Mouse (Mus musculus) heart, embryonic 11.5 days (tissue): ENCODE results near the gene Elmod1. TPM values are rescaled to one million over a fixed set of nuclear protein-coding genes. Genes with fewer than 3 reads are reported as not detected.

Experiments used
- ATAC-seq: fragments of 200-750 bp; cut with Nextera tagmentation; replicated peaks from 2 replicates; pipeline ENCODE4 v1.8.0; 2017; ENCODE audit warnings: moderate library complexity; ENCODE audit not compliant: insufficient number of reproducible peaks, low FRiP score, low TSS enrichment
- H3K27ac ChIP-seq: fragments of 300-500 bp; sonication (generic); 2 replicates; pipeline ENCODE4 v1.5.1; 2014; ENCODE audit warnings: mild to moderate bottlenecking, low read depth, low read length
- H3K27me3 ChIP-seq: fragments of 300-500 bp; sonication (generic); 2 replicates; pipeline ENCODE4 v1.6.1; 2014; ENCODE audit warnings: mild to moderate bottlenecking, low read length, mixed read lengths; ENCODE audit not compliant: control insufficient read depth, insufficient read depth
- H3K36me3 ChIP-seq: fragments of 300-500 bp; sonication (generic); 2 replicates; pipeline ENCODE4 v1.6.1; 2014; ENCODE audit warnings: mild to moderate bottlenecking, low read length, moderate library complexity, mixed read lengths; ENCODE audit not compliant: control insufficient read depth, insufficient read depth
- H3K4me1 ChIP-seq: fragments of 300-500 bp; sonication (generic); 2 replicates; pipeline ENCODE4 v1.6.1; 2014; ENCODE audit warnings: low read length; ENCODE audit not compliant: control insufficient read depth, insufficient read depth
- H3K4me2 ChIP-seq: fragments of 300-500 bp; sonication (generic); 2 replicates; pipeline ENCODE4 v1.6.1; 2014; ENCODE audit warnings: mild to moderate bottlenecking, moderate library complexity
- H3K4me3 ChIP-seq: fragments of 300-500 bp; sonication (generic); 2 replicates; pipeline ENCODE4 v1.5.1; 2014; ENCODE audit warnings: low read depth, low read length
- H3K9ac ChIP-seq: fragments of 300-500 bp; sonication (generic); 2 replicates; pipeline ENCODE4 v1.6.1; 2014; ENCODE audit warnings: mild to moderate bottlenecking, low read depth, low read length, moderate library complexity
- H3K9me3 ChIP-seq: fragments of 300-500 bp; sonication (generic); replicated peaks from 2 replicates; pipeline ENCODE4 v1.6.1; 2016; ENCODE audit warnings: low read length; ENCODE audit not compliant: control insufficient read depth
- WGBS: fragments of 180-500 bp; shearing (Covaris S2); extraction: QIAGEN DNeasy Blood & Tissue Kit; methylation state at CpG from one replicate; pipeline ENCODE4 v1.1.7; 2014; ENCODE audit not compliant: insufficient replicate concordance; 5-methylcytosine and 5-hydroxymethylcytosine counted together
- polyA plus RNA-seq: library from polyadenylated mRNA; unstranded; fragments of >200 nt; fragmentation: Nextera tagmentation; extraction: Ambion mirVana; gene quantifications from 2 replicates; pipeline ENCODE4 v1.2.1, GENCODE M21; 2014

The Elmod1 gene
- polyA plus RNA-seq, 1 experiment from 2014 or later, result not detected

DNA sequence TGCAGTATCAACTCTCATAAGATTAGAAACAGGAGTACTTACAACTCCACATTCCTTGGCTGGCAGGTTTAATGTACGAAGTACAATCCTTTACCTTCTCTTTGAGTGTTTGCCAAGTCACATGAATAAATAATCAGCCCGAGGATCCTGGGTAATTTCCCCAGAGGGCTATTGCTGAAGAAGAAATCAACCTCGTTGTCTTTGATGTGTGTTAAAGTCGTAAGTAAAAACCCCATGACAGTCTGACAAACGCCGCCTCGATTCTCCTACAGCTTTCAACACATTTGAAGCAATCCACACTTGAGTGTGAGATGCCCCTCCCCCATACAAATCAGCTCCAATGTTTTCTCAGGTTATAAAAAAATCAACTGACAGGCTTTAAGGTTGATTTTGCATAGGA, 44.2 kb downstream of the Elmod1 start:
- Histone ChIP-seq H3K4me3 (no peak overlapping the region), H3K4me1 (no peaks in the 10 kb centered on the region), H3K9ac (no peak overlapping the region), H3K27me3 (no peaks in the 10 kb centered on the region), H3K36me3 (no peaks in the 10 kb centered on the region), H3K9me3 (no peaks in the 10 kb centered on the region), H3K4me2 (no peak overlapping the region), H3K27ac (no peak overlapping the region)
- no peak for ATAC-seq
- WGBS, result 32% methylated on average over 7 of the region's 7 CpGs

- H3K36me3 ChIP-seq, result no peaks in the 10 kb centered on the region
- no peak overlapping the region for H3K27ac ChIP-seq
- 94% methylated on average over 1 of the region's 1 CpGs for WGBS
- H3K4me2 ChIP-seq, result no peak overlapping the region
- ATAC-seq, result no peak
- no peak overlapping the region for H3K9ac ChIP-seq
- H3K4me3 ChIP-seq, result no peak overlapping the region
- H3K9me3 ChIP-seq, result no peaks in the 10 kb centered on the region
- H3K4me1 ChIP-seq, result no peaks in the 10 kb centered on the region
- H3K27me3 ChIP-seq, result no peaks in the 10 kb centered on the region
These were observed 54.0 kb downstream of the Elmod1 start for GRCm38 (mm10) chr9:53921061-53921460.

DNA sequence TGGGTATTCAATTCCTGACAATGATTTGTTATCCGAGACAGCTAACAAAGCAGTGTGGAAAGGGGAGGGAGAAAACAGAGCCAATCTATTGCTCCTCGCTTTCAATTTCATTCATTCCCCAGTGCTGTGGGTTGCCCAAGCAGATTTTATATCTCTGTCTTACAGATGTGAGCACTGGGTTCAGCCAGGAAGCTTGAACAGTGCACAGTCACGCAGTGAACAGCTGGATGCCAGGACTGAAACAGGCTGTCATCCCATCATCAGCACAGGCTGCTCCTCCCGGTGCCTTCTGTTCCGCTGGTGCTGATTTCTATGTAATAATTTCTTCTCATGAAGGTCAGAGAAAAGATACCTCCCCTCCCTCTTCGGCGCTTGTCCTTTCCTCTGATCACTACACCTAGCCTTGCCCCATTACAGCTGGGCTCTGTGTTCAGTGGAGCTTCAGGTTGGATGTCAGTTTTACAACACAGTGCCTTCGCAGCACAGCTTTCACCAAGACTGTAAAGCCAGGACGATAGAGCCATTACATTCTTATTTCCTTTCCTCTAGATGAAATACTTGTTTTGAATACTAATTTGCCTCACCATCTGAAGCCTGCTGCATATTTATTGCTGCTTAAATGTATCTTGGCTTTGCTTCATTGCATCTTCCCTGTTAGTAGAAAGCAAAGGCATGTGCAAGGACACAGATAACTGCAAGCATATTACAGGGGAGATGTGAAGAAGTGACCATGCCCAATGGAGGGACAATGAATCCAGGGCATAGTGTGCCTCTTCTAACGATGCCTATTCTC, 59.0 kb downstream of the Elmod1 start:
- no peak overlapping the region for H3K9ac ChIP-seq
- no peak overlapping the region for H3K4me3 ChIP-seq
- H3K36me3 ChIP-seq, result no peaks in the 10 kb centered on the region
- no peak overlapping the region for H3K4me2 ChIP-seq
- WGBS, result 76% methylated on average over 10 of the region's 10 CpGs
- H3K9me3 ChIP-seq, result no peaks in the 10 kb centered on the region
- H3K27ac ChIP-seq, result no peak overlapping the region
- H3K27me3 ChIP-seq, result no peaks in the 10 kb centered on the region
- ATAC-seq, result no peak
- H3K4me1 ChIP-seq, result no peaks in the 10 kb centered on the region

DNA sequence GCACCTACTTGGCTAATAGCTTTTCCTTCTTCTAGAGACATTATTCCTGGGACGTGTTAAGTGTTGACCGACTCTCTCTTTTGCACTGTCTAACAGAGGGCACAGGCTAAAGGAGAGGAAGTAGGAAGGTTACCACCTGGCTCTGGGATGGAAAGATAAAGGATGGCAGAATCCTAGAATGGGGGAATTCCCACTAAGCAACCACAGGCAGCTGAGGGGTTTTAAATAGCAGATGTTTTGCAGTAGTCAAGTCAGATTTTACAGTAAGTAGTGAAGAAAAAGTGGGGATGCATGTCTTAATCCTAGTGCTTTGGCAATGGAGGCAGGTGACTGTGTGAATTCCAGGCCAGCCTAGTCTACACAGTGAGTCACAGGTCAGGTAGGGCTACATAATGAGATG, 64.3 kb downstream of the Elmod1 start:
- no peaks in the 10 kb centered on the region for H3K27me3 ChIP-seq
- no peak overlapping the region for H3K9ac ChIP-seq
- no peaks in the 10 kb centered on the region for H3K4me1 ChIP-seq
- H3K4me3 ChIP-seq, result no peak overlapping the region
- WGBS, result 75% methylated on average over 2 of the region's 2 CpGs
- H3K36me3 ChIP-seq, result no peaks in the 10 kb centered on the region
- ATAC-seq, result no peak
- H3K4me2 ChIP-seq, result no peak overlapping the region
- no peaks in the 10 kb centered on the region for H3K9me3 ChIP-seq
- H3K27ac ChIP-seq, result no peak overlapping the region

- H3K4me3 ChIP-seq, result no peak overlapping the region
- H3K4me1 ChIP-seq, result no peaks in the 10 kb centered on the region
- no peak overlapping the region for H3K27ac ChIP-seq
- H3K27me3 ChIP-seq, result no peaks in the 10 kb centered on the region
- no peaks in the 10 kb centered on the region for H3K36me3 ChIP-seq
- H3K9ac ChIP-seq, result no peak overlapping the region
- ATAC-seq, result no peak
- H3K4me2 ChIP-seq, result no peak overlapping the region
- WGBS, result 83% methylated on average over 5 of the region's 5 CpGs
- H3K9me3 ChIP-seq, result no peaks in the 10 kb centered on the region
These were observed 64.8 kb downstream of the Elmod1 start for GRCm38 (mm10) chr9:53910331-53910730.

DNA sequence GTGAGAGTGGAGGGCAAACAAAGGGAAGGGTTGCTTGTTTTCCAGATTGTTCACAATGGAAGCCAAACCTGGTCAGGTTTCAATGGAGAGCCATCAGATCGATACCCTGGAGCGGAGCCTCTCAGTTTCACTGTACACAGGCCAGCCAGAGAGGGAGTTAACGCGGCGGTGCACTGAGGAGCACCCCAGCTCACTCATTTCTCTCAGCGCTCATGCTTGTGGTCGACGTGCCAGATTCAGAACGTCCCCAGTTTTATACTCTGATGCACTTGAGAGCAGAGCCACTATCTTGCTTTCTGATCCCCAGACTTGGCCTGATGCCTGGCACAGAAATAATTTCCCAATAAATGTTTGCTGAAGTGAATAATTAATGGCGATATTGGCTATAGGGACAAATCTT, 68.3 kb downstream of the Elmod1 start:
- Histone ChIP-seq H3K4me1 (no peaks in the 10 kb centered on the region), H3K36me3 (no peaks in the 10 kb centered on the region), H3K4me2 (no peak overlapping the region), H3K9ac (no peak overlapping the region), H3K27me3 (no peaks in the 10 kb centered on the region), H3K9me3 (no peaks in the 10 kb centered on the region), H3K27ac (no peak overlapping the region), H3K4me3 (no peak overlapping the region)
- no peak for ATAC-seq
- 80% methylated on average over 10 of the region's 10 CpGs for WGBS

DNA sequence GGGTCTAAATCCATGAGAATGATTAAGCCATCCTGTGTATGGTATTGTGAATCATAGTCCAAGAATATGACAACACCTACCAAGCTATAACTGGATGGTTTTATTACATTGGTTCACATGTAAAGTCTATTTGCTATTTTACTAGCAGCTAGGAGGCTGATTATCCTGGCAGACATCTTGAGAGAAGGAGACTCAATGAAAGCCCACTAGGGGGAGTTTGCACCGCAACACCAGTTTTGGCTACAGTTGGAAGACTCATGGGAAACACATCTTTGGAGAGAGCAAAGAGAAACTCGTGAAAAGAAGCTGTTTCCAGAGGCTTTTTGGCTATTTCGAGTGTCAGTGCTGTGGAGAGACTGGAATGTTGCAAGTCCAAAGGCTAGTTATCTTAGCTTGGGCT, 69.7 kb downstream of the Elmod1 start:
- no peak overlapping the region for H3K4me3 ChIP-seq
- no peaks in the 10 kb centered on the region for H3K27me3 ChIP-seq
- H3K4me1 ChIP-seq, result no peaks in the 10 kb centered on the region
- 33% methylated on average over 3 of the region's 3 CpGs for WGBS
- H3K4me2 ChIP-seq, result no peak overlapping the region
- no peak overlapping the region for H3K27ac ChIP-seq
- no peak overlapping the region for H3K9ac ChIP-seq
- no peaks in the 10 kb centered on the region for H3K36me3 ChIP-seq
- H3K9me3 ChIP-seq, result no peaks in the 10 kb centered on the region
- no peak for ATAC-seq

- Histone ChIP-seq H3K9ac (no peak overlapping the region), H3K4me2 (no peak overlapping the region), H3K4me1 (no peaks in the 10 kb centered on the region), H3K27ac (no peak overlapping the region), H3K4me3 (no peak overlapping the region), H3K9me3 (no peaks in the 10 kb centered on the region), H3K36me3 (no peaks in the 10 kb centered on the region), H3K27me3 (no peaks in the 10 kb centered on the region)
- 79% methylated on average over 7 of the region's 7 CpGs for WGBS
- ATAC-seq, result no peak
These were observed 71.8 kb downstream of the Elmod1 start for GRCm38 (mm10) chr9:53903215-53903842.

DNA sequence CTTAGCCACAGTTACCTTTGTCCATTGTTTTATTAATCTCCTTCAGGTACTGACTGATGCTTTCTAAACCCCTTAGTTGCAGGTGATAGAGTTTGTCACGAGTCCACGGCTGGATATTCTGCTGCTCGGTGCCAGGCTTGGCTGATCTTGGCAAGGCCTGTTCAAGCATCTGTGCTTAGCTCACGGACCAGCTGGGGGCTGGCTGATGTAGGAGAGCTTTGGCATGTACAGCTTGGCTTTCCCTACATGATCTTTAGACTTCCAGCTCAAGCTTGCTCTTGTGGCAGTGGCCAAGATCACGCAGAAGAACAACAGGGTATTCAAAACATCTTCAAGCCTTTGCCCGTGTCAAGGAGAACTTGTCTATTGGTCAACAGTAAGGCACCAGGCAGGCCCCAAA, 75.3 kb downstream of the Elmod1 start:
- Histone ChIP-seq H3K9me3 (no peaks in the 10 kb centered on the region), H3K27me3 (no peaks in the 10 kb centered on the region), H3K27ac (no peak overlapping the region), H3K36me3 (no peaks in the 10 kb centered on the region), H3K4me2 (no peak overlapping the region), H3K4me3 (no peak overlapping the region), H3K4me1 (no peaks in the 10 kb centered on the region), H3K9ac (no peak overlapping the region)
- WGBS, result 77% methylated on average over 6 of the region's 6 CpGs
- no peak for ATAC-seq
